Mouse (Mus musculus): ENCODE measurements around the gene Alg1. TPM values are rescaled to one million over a fixed set of nuclear protein-coding genes. Genes with fewer than 3 reads are reported as not detected.

The Alg1 gene
- polyA plus RNA-seq, 1 experiment from 2014 or later: 11.2 TPM

DNA sequence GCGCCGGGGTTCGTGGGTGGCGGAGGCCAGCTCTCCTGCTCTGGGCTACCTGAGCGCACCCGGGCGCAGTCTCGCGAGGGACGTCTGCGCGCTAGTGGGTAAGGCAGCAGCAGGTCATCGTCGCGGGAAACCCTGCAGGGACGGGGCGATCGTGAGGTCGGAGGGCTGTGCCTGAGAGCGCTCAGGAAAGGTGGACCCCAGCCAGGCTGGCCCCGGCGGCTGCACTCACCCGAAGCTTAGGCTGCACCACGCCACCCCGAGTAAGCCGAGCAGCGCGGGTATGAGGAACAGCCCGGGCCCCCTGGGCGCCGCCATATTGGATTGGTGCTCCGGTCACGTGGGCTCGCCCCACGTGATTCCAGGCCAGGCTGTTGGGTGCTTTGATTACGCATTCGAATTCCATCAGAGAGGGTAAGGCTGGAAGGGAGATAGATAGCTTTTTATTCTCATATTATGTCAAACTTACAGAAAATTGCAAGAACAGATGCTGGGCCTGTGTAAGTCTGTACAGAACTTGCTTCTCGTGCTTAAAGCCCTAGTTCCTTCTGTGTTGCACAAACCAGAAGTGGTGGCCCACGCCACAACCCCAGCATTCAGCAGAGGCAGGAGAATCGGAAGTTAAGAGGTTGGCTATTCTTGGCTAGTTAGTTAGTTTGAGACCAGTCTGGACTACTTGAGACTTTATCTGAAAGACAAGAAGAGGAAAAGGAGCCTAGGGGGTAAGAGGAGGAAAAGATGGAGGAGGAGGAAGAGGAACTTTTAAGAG lies 29.6 kb upstream of the Alg1 start, which contains the start of gene Nagpa:
TSS of gene Nagpa (minus strand) at position 345 of the 766 bp plus-strand sequence.
- H3K4me2 ChIP-seq (ENCODE audit: low read depth, low read length): peak within 1 kb of the TSS; percentile 93
- H3K9me3 ChIP-seq (replicated peaks; ENCODE audit: control insufficient read depth, low read length): no peaks in the 10 kb centered on the region
- peak within 1 kb of the TSS; percentile 33; the same call in 1 of the 2 replicates for H3K27ac ChIP-seq (ENCODE audit: low read length)
- no peaks in the 10 kb centered on the region for H3K27me3 ChIP-seq (ENCODE audit: control insufficient read depth, insufficient read depth, low read depth, low read length)
- H3K4me1 ChIP-seq (ENCODE audit: control insufficient read depth, low read depth, low read length): peaks cover 7% of the 10 kb centered on the region
- 3% methylated on average over 40 of the region's 40 CpGs for WGBS (ENCODE audit: insufficient replicate concordance)
- H3K4me3 ChIP-seq (ENCODE audit: low read depth, low read length): peak within 1 kb of the TSS; percentile 80
- peak; percentile 73 for ATAC-seq (ENCODE audit: low read depth)
- H3K36me3 ChIP-seq (ENCODE audit: control insufficient read depth, insufficient read depth): peaks cover 5% of the 10 kb centered on the region
- peak within 1 kb of the TSS; percentile 73 for H3K9ac ChIP-seq (ENCODE audit: low read depth, low read length)

DNA sequence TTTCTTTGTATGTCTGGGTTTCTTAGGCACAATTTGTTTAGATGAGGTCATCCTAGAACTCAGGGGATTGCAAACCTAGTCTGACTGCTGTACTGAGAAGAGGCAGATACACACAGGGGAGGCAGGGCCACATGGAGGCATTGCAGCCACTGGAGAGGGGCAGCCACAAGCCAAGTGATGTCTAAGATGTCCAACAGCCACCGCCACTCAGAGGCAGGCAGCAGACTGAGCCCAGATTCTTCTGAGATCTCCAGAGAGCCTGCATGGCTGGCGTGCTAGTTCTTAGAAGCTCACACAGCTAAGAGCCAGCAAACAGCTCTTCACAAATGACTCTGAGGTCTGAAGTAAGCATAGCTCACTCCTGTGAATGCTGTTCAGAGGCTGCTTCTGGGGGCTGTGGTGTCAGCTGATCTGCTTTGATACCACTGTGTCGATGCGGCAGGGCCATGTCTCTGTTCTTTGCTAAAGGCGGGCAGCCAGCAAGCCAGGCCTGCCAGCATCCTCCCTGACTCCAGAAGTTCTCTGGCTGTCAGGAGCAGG lies 27.9 kb upstream of the Alg1 start:
- no peak for ATAC-seq (ENCODE audit: low read depth)
- peaks cover 7% of the 10 kb centered on the region for H3K4me1 ChIP-seq (ENCODE audit: control insufficient read depth, low read depth, low read length)
- H3K27ac ChIP-seq (ENCODE audit: low read length): no peak overlapping the region
- H3K27me3 ChIP-seq (ENCODE audit: control insufficient read depth, insufficient read depth, low read depth, low read length): no peaks in the 10 kb centered on the region
- no peaks in the 10 kb centered on the region; the same call in 1 of the 2 replicates for H3K36me3 ChIP-seq (ENCODE audit: control insufficient read depth, insufficient read depth)
- H3K4me2 ChIP-seq (ENCODE audit: low read depth, low read length): no peak overlapping the region
- no peak overlapping the region for H3K9ac ChIP-seq (ENCODE audit: low read depth, low read length)
- H3K4me3 ChIP-seq (ENCODE audit: low read depth, low read length): no peak overlapping the region
- 77% methylated on average over 5 of the region's 5 CpGs for WGBS (ENCODE audit: insufficient replicate concordance)
- H3K9me3 ChIP-seq (replicated peaks; ENCODE audit: control insufficient read depth, low read length): no peaks in the 10 kb centered on the region

DNA sequence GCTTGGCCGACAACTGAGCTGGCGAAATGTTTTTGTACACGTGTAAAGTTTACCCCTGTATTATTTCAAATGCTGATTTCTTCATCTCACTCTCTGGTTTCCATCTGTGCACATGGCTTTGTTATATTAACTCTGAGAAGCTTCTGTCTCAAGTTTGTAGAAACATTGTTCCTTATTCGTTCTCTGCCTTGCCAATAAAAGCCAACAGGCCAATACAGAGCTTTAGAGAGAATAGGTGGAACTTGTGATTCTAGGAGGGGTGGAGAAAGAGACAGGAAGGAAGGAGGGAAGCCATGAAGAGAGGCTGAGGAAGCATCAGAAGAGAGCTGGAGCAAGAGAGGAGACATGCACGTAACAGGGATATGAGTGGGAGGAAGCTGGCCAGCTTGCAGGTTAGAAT lies 27.4 kb upstream of the Alg1 start:
- no peaks in the 10 kb centered on the region; the same call in 1 of the 2 replicates for H3K36me3 ChIP-seq (ENCODE audit: control insufficient read depth, insufficient read depth)
- H3K27ac ChIP-seq (ENCODE audit: low read length): no peak overlapping the region
- no peaks in the 10 kb centered on the region for H3K9me3 ChIP-seq (replicated peaks; ENCODE audit: control insufficient read depth, low read length)
- H3K27me3 ChIP-seq (ENCODE audit: control insufficient read depth, insufficient read depth, low read depth, low read length): no peaks in the 10 kb centered on the region
- WGBS (ENCODE audit: insufficient replicate concordance): 52% methylated on average over 5 of the region's 5 CpGs
- no peak overlapping the region for H3K4me3 ChIP-seq (ENCODE audit: low read depth, low read length)
- H3K4me2 ChIP-seq (ENCODE audit: low read depth, low read length): no peak overlapping the region
- H3K4me1 ChIP-seq (ENCODE audit: control insufficient read depth, low read depth, low read length): peaks cover 7% of the 10 kb centered on the region
- ATAC-seq (ENCODE audit: low read depth): no peak
- H3K9ac ChIP-seq (ENCODE audit: low read depth, low read length): no peak overlapping the region

DNA sequence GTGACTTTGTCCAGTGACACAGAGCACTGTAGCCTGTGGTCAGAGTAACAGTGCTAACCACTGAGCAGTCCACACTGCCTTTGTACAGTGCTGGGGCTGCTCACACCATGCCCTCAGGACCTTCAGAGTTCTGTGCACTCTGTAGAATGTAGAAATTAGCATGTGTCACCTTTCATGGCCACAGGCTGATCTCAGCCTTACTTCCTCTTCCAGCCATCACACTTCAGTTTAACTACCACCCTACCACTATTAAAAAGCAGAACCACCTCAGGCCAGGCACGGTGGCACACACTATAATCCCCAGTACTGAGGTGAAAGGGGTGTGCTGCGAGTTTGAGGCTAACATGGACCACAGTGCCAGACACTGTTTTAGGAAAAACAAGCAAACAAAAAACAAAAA lies 23.1 kb upstream of the Alg1 start:
- Histone ChIP-seq H3K27me3 (ENCODE audit: control insufficient read depth, insufficient read depth, low read depth, low read length) (no peaks in the 10 kb centered on the region), H3K4me2 (ENCODE audit: low read depth, low read length) (no peak overlapping the region), H3K9me3 (replicated peaks; ENCODE audit: control insufficient read depth, low read length) (no peaks in the 10 kb centered on the region), H3K9ac (ENCODE audit: low read depth, low read length) (no peak overlapping the region), H3K4me3 (ENCODE audit: low read depth, low read length) (no peak overlapping the region), H3K4me1 (ENCODE audit: control insufficient read depth, low read depth, low read length) (no peaks in the 10 kb centered on the region), H3K36me3 (ENCODE audit: control insufficient read depth, insufficient read depth) (no peaks in the 10 kb centered on the region), H3K27ac (ENCODE audit: low read length) (no peak overlapping the region)
- ATAC-seq (ENCODE audit: low read depth): no peak
- WGBS (ENCODE audit: insufficient replicate concordance): 19% methylated on average over 2 of the region's 2 CpGs

DNA sequence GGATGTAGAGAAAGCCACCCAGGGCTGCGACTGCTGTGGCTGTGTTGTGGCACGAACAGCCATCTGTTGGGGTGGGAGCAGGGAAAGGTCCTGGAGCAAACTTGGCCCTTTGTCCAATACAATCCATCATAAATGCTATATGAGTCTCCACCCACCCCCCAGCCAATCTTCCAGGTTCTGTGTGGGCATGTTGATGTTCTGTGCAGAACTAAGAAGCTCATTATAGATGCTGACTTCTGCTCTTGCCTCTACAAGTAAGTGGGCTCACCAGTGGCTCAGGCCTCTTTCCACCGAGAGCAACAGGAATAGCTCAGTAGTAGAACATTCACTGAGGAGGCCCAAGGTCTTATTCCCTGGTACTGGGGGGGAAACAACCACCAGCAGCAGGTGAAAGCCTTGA lies 21.3 kb upstream of the Alg1 start:
- WGBS (ENCODE audit: insufficient replicate concordance): 71% methylated on average over 3 of the region's 3 CpGs
- H3K4me3 ChIP-seq (ENCODE audit: low read depth, low read length): no peak overlapping the region
- no peak for ATAC-seq (ENCODE audit: low read depth)
- no peak overlapping the region for H3K27ac ChIP-seq (ENCODE audit: low read length)
- no peak overlapping the region for H3K9ac ChIP-seq (ENCODE audit: low read depth, low read length)
- no peaks in the 10 kb centered on the region for H3K36me3 ChIP-seq (ENCODE audit: control insufficient read depth, insufficient read depth)
- H3K9me3 ChIP-seq (replicated peaks; ENCODE audit: control insufficient read depth, low read length): no peaks in the 10 kb centered on the region
- no peaks in the 10 kb centered on the region for H3K4me1 ChIP-seq (ENCODE audit: control insufficient read depth, low read depth, low read length)
- no peaks in the 10 kb centered on the region for H3K27me3 ChIP-seq (ENCODE audit: control insufficient read depth, insufficient read depth, low read depth, low read length)
- no peak overlapping the region for H3K4me2 ChIP-seq (ENCODE audit: low read depth, low read length)

DNA sequence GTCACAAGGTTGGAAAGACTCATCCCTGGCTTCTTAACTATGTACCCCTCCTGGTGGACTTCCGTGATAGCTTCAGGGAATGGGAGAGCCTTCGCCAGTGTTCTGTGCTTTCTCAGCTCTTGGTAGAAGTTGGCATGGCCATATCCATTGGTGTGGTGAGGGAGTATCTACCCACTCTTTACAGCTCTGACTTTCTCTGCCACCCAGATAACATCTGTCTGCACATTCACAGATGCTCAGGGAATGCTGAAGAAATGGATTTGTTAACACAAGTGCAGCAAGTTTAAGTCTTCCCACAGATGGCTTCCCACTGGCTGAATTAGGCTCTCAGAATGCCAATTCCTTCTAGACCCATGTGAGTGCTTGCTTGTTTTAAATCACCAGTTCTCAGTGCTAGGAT lies 19.3 kb upstream of the Alg1 start:
- Histone ChIP-seq H3K4me1 (ENCODE audit: control insufficient read depth, low read depth, low read length) (no peaks in the 10 kb centered on the region), H3K36me3 (ENCODE audit: control insufficient read depth, insufficient read depth) (no peaks in the 10 kb centered on the region), H3K27ac (ENCODE audit: low read length) (no peak overlapping the region), H3K9me3 (replicated peaks; ENCODE audit: control insufficient read depth, low read length) (no peaks in the 10 kb centered on the region), H3K27me3 (ENCODE audit: control insufficient read depth, insufficient read depth, low read depth, low read length) (no peaks in the 10 kb centered on the region), H3K4me3 (ENCODE audit: low read depth, low read length) (no peak overlapping the region), H3K4me2 (ENCODE audit: low read depth, low read length) (no peak overlapping the region), H3K9ac (ENCODE audit: low read depth, low read length) (no peak overlapping the region)
- WGBS (ENCODE audit: insufficient replicate concordance): 69% methylated on average over 2 of the region's 2 CpGs
- no peak for ATAC-seq (ENCODE audit: low read depth)

DNA sequence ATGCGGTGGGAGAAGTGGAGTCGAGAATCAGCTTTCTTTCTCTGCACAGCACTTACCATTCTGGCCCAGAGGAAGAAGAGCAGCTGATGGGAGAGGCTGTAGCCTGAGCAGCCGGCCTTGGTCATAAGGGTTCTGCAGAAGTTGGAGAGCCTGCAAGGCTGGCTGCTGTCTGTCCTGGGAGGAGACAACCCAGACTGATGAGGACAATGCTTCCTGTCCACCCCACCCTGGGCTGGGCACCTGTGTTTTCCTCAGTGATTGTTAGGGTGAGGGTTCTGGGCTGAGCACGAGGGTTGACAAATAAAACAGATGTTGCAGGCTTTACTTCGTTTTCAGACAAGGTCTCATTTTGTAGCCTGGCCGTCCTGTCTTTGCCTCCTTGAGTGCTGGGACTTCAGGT lies 16.7 kb upstream of the Alg1 start:
- Histone ChIP-seq H3K4me3 (ENCODE audit: low read depth, low read length) (no peak overlapping the region), H3K27me3 (ENCODE audit: control insufficient read depth, insufficient read depth, low read depth, low read length) (no peaks in the 10 kb centered on the region), H3K27ac (ENCODE audit: low read length) (no peak overlapping the region), H3K4me2 (ENCODE audit: low read depth, low read length) (no peak overlapping the region), H3K9ac (ENCODE audit: low read depth, low read length) (no peak overlapping the region), H3K36me3 (ENCODE audit: control insufficient read depth, insufficient read depth) (no peaks in the 10 kb centered on the region), H3K9me3 (replicated peaks; ENCODE audit: control insufficient read depth, low read length) (no peaks in the 10 kb centered on the region), H3K4me1 (ENCODE audit: control insufficient read depth, low read depth, low read length) (no peaks in the 10 kb centered on the region)
- WGBS (ENCODE audit: insufficient replicate concordance): 48% methylated on average over 6 of the region's 6 CpGs
- no peak for ATAC-seq (ENCODE audit: low read depth)

DNA sequence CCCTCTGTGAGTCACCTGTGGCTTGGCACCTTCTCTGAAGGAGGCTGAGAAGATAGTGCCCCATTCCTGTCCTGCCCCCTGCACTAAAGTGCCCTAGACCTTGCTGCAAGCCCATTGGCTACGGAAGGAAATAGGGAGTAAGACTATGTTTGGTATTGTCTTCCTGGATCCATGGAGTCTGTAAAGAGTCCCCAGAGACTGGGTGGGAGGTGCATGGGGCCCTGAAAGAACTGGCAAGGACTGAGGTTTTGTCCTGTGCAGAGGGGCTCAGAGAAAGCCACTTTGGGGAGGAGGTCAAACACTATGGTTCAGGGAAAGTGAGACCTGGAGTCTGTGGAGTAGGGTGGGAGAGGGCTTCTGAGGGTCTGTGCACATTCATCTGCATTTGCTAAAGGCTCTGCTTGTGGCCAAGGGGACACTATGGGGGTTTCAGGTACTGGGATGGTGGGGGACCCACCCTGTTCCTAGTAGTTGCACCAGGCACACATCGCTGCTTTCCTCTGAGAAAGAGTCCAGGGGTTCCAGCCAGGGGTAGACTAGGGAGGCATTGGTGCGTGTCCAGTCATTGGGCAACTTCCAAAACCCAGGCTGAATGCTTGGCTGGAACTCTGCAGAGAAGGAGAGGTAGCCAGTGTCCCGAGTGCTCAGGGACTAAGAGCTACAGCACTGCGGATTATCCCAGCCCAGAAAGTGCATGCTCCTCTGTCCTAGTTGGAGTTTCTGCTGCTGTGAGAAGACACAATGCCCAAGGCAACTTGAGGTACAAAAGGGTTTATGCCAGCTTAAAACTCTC lies 15.9 kb upstream of the Alg1 start:
- no peak overlapping the region for H3K9ac ChIP-seq (ENCODE audit: low read depth, low read length)
- no peak overlapping the region for H3K4me2 ChIP-seq (ENCODE audit: low read depth, low read length)
- H3K27ac ChIP-seq (ENCODE audit: low read length): no peak overlapping the region
- no peak overlapping the region for H3K4me3 ChIP-seq (ENCODE audit: low read depth, low read length)
- no peak for ATAC-seq (ENCODE audit: low read depth)
- no peaks in the 10 kb centered on the region for H3K9me3 ChIP-seq (replicated peaks; ENCODE audit: control insufficient read depth, low read length)
- no peaks in the 10 kb centered on the region for H3K36me3 ChIP-seq (ENCODE audit: control insufficient read depth, insufficient read depth)
- no peaks in the 10 kb centered on the region for H3K4me1 ChIP-seq (ENCODE audit: control insufficient read depth, low read depth, low read length)
- WGBS (ENCODE audit: insufficient replicate concordance): 51% methylated on average over 5 of the region's 5 CpGs
- H3K27me3 ChIP-seq (ENCODE audit: control insufficient read depth, insufficient read depth, low read depth, low read length): no peaks in the 10 kb centered on the region

DNA sequence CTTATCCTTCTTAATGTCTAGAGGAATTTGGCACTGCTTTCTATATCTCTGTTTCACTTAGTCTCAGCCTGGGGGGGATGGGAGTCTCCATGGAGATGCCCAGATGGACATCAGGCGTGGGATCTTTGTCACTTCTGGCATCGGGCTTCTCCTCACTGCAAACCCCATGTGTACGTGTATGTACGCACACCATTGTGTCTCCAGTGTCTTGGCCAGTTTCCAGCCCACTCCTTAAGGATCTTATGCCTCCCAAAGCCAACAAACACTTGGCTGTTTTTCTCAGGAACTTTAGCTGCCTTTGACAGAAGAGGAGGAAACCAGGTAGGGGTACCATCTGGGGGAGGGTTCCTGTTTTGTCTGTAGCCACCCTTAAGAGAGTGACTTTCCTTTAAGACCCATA lies 12.0 kb upstream of the Alg1 start:
- H3K4me3 ChIP-seq (ENCODE audit: low read depth, low read length): no peak overlapping the region
- H3K4me2 ChIP-seq (ENCODE audit: low read depth, low read length): no peak overlapping the region
- no peak overlapping the region for H3K9ac ChIP-seq (ENCODE audit: low read depth, low read length)
- H3K36me3 ChIP-seq (ENCODE audit: control insufficient read depth, insufficient read depth): no peaks in the 10 kb centered on the region
- WGBS (ENCODE audit: insufficient replicate concordance): 44% methylated on average over 4 of the region's 4 CpGs
- ATAC-seq (ENCODE audit: low read depth): no peak
- H3K9me3 ChIP-seq (replicated peaks; ENCODE audit: control insufficient read depth, low read length): no peaks in the 10 kb centered on the region
- no peaks in the 10 kb centered on the region for H3K4me1 ChIP-seq (ENCODE audit: control insufficient read depth, low read depth, low read length)
- H3K27ac ChIP-seq (ENCODE audit: low read length): no peak overlapping the region
- H3K27me3 ChIP-seq (ENCODE audit: control insufficient read depth, insufficient read depth, low read depth, low read length): no peaks in the 10 kb centered on the region

All from liver, embryonic 16.5 days (tissue).